Mouse (Mus musculus) kidney, postnatal 10 days (tissue): ENCODE measurements at regions not wholly inside any gene's neighbourhood (a gene's known extent, or its start where the extent isn't known, plus 50 kb on each side); places are given as distances from the start of the nearest gene placed in this dataset.

Source experiments
- DNase-seq: peaks from one replicate; pipeline ENCODE4 v3.0.0; 2021; ENCODE audit warnings: mixed read lengths

- no peak for DNase-seq
Observed at GRCm38 (mm10) chr10:126815730-126816129, 85.4 kb downstream of the Atp23 start.

GRCm38 (mm10) chr10:126814968-126815367 is 86.2 kb downstream of the Atp23 start:
- no peak for DNase-seq

GRCm38 (mm10) chr10:126813051-126813593 is 88.0 kb downstream of the Atp23 start:
- no peak for DNase-seq

- no peak for DNase-seq
Observed at GRCm38 (mm10) chr10:126812243-126812755, 88.9 kb downstream of the Atp23 start.

- DNase-seq: peak; percentile 13
Observed at GRCm38 (mm10) chr10:126810346-126811095, 90.6 kb downstream of the Atp23 start.

- peak; percentile 11 for DNase-seq
Observed at GRCm38 (mm10) chr10:126809587-126809986, 91.6 kb downstream of the Atp23 start.

- no peak for DNase-seq
Observed at GRCm38 (mm10) chr10:126806881-126807280, 94.3 kb downstream of the Atp23 start.

GRCm38 (mm10) chr10:126802732-126803131 is 98.4 kb downstream of the Atp23 start:
- no peak for DNase-seq

GRCm38 (mm10) chr10:126799393-126799792 is 101.8 kb downstream of the Atp23 start:
- no peak for DNase-seq

GRCm38 (mm10) chr10:126793136-126793535 is 108.0 kb downstream of the Atp23 start:
- DNase-seq: no peak

- no peak for DNase-seq
Observed at GRCm38 (mm10) chr10:126792371-126792835, 108.8 kb downstream of the Atp23 start.

GRCm38 (mm10) chr10:126788277-126788676 is 112.9 kb downstream of the Atp23 start:
- DNase-seq: no peak

- DNase-seq: no peak
Observed at GRCm38 (mm10) chr10:126783161-126783560, 118.0 kb downstream of the Atp23 start.

GRCm38 (mm10) chr10:126776603-126777002 is 124.6 kb downstream of the Atp23 start:
- no peak for DNase-seq

- no peak for DNase-seq
Observed at GRCm38 (mm10) chr10:126775946-126776345, 125.2 kb downstream of the Atp23 start.

- DNase-seq: no peak
Observed at GRCm38 (mm10) chr10:126770446-126771020, 130.6 kb downstream of the Atp23 start.

- DNase-seq: no peak
Observed at GRCm38 (mm10) chr10:126765648-126766047, 135.5 kb downstream of the Atp23 start.

- no peak for DNase-seq
Observed at GRCm38 (mm10) chr10:126764740-126765139, 136.4 kb downstream of the Atp23 start.

GRCm38 (mm10) chr10:126763976-126764375 is 137.2 kb downstream of the Atp23 start:
- no peak for DNase-seq

GRCm38 (mm10) chr10:126758682-126759081 is 142.5 kb downstream of the Atp23 start:
- no peak for DNase-seq

- no peak for DNase-seq
Observed at GRCm38 (mm10) chr10:126753201-126753600, 148.0 kb downstream of the Atp23 start.

- no peak for DNase-seq
Observed at GRCm38 (mm10) chr10:126752699-126753098, 148.5 kb downstream of the Atp23 start.

- no peak for DNase-seq
Observed at GRCm38 (mm10) chr10:126748696-126749466, 152.3 kb downstream of the Atp23 start.
